Comparison of ENCODE assay signal across 18 mouse cellular contexts in the genomic region with DNA sequence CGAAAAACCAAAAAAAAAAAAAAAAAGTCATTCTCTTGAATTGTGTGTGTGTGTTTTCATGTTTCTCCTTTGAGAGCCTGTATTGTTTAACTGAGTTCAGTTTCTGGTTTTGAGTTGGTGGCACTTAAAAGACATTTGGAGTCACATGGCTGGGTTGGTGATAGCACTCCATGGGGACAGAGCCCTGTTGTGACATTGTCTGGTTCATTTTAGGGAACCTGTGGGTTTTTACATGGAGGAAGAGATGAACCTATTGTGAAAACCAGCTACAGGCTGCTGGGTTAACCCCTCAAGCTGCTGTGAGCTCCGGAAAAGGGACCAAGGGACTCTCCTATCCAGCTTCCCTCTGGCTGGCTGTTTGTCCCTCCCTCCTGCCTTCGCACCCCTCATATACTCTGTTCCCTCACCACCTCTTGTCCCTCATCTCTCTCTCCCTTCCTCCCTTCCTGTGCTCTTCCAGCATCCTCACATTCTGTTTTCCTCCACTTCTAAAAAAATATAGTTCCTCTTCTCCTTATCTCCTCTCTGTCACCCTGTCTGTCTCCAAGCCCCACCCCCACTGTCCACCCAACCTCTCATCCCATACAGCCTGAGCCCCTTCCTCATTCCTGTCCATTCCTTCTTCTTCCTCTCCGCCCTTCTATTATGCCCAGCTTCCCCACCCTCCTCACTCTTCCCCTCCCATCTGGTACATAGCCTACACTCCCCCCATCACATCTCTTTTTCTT. TPM values are rescaled to one million over a fixed set of nuclear protein-coding genes. Genes with fewer than 3 reads are reported as not detected.
DNase-seq lines count a peak whose midpoint lies in the region; ATAC-seq and TF ChIP-seq lines count a peak whose summit lies in the region.
"Had no signal": no experiment of that assay in that cellular context is flagged by ENCODE, and none has a peak within 500 bp of the region (broad histone marks: within the 10 kb centered on the region; RNA-seq: fewer than 3 reads in every experiment).

No protein-coding gene starts in this region.

- no peaks in the 10 kb centered on the region for H3K27me3 ChIP-seq in liver, postnatal 0 days (ENCODE audit: insufficient read depth, low read length)
- no peaks in the 10 kb centered on the region for H3K27me3 ChIP-seq in splenic B cell, adult 2 months (ENCODE audit: control insufficient read depth, insufficient read depth, low read length, poor library complexity, severe bottlenecking)
- H3K27me3 ChIP-seq: limb, embryonic 15.5 days had no signal

- peak; percentile 87 to 98 for ATAC-seq in hematopoietic stem cell, adult 5-6 weeks (replicated peaks in 1 of 2; ENCODE audit: insufficient read depth in 1 of 2, low FRiP score in 2 of 2, low TSS enrichment in 1 of 2, low read depth in 1 of 2, poor library complexity in 2 of 2, severe bottlenecking in 2 of 2)
- peak; percentile 62 for ATAC-seq in liver, postnatal 0 days
- no peak for ATAC-seq in megakaryocyte-erythroid progenitor cell, adult 5-6 weeks (replicated peaks; ENCODE audit: low FRiP score, low TSS enrichment, poor library complexity, severe bottlenecking)
- ATAC-seq: forebrain, postnatal 0 days had no signal

- H3K4me1 ChIP-seq in liver, postnatal 0 days (ENCODE audit: insufficient read depth), result no peaks in the 10 kb centered on the region
- H3K4me1 ChIP-seq: embryonic facial prominence, embryonic 10.5 days; limb, embryonic 15.5 days; midbrain, embryonic 12.5 days had no signal

- 42% methylated on average over 4 of the region's 4 CpGs for WGBS in liver, postnatal 0 days (ENCODE audit: insufficient replicate concordance)

- no peak overlapping the region for H3K27ac ChIP-seq in liver, postnatal 0 days (ENCODE audit: low read depth)
- H3K27ac ChIP-seq: embryonic facial prominence, embryonic 10.5 days; kidney, postnatal 0 days; limb, embryonic 15.5 days; midbrain, embryonic 12.5 days had no signal

- no peak overlapping the region for H3K9ac ChIP-seq in liver, postnatal 0 days (replicated peaks)
- H3K9ac ChIP-seq: forebrain, postnatal 0 days; limb, embryonic 15.5 days; midbrain, embryonic 12.5 days had no signal

- DNase-seq in lung, adult 18-20 months, result peak; percentile 3 to 14
- DNase-seq in lung, postnatal 14 days, result no peak
- no peak for DNase-seq in liver, postnatal 0 days
- DNase-seq in splenic B cell, adult 2 months (ENCODE audit: low read depth, low spot score), result peak; percentile 15
- no peak for DNase-seq in heart, postnatal 14 days
- no peak for DNase-seq in layer of hippocampus, adult 9-10 months (ENCODE audit: low spot score)
- DNase-seq: adrenal gland, postnatal 25 days; cerebellum, postnatal 25 days; forebrain, postnatal 0 days; right cerebral cortex, postnatal 14 days; thymus, postnatal 36 days had no signal

- intact Hi-C loops in heart, postnatal 14 days (cut with DNase I), result no loop called here

- no peak for TF ChIP-seq CTCF in liver, postnatal 0 days (IDR thresholded peaks at IDR 0.05; ENCODE audit: low read depth)

- H3K36me3 ChIP-seq in liver, postnatal 0 days (replicated peaks; ENCODE audit: insufficient read depth, low read length), result no peaks in the 10 kb centered on the region
- no peaks in the 10 kb centered on the region for H3K36me3 ChIP-seq in splenic B cell, adult 2 months (ENCODE audit: control insufficient read depth, insufficient read depth, low read length, poor library complexity, severe bottlenecking)
- H3K36me3 ChIP-seq: embryonic facial prominence, embryonic 10.5 days; limb, embryonic 15.5 days; midbrain, embryonic 12.5 days had no signal

- H3K9me3 ChIP-seq in liver, postnatal 0 days (ENCODE audit: low read length), result no peaks in the 10 kb centered on the region
- H3K9me3 ChIP-seq: embryonic facial prominence, embryonic 10.5 days; limb, embryonic 15.5 days; midbrain, embryonic 12.5 days had no signal

- TF ChIP-seq EP300 in liver, postnatal 0 days (IDR thresholded peaks at IDR 0.05; ENCODE audit: low read depth), result no peak

- H3K4me2 ChIP-seq in liver, postnatal 0 days (ENCODE audit: low read depth, low read length), result no peak overlapping the region
- H3K4me2 ChIP-seq: limb, embryonic 15.5 days; midbrain, embryonic 12.5 days had no signal

- no peak overlapping the region for H3K4me3 ChIP-seq in liver, postnatal 0 days (ENCODE audit: low read depth, low read length)
- H3K4me3 ChIP-seq: embryonic facial prominence, embryonic 10.5 days; erythroblast, embryonic 14.5 days; limb, embryonic 15.5 days; midbrain, embryonic 12.5 days had no signal

RNA-seq across cellular contexts. Expression of a gene that starts 11.6 kb away (rescaled TPM):
- total RNA-seq in hematopoietic stem cell, adult 5-6 weeks (2017), result 88.6 and 110 TPM in 2 replicates
- 9.0 and 9.7 TPM in 2 replicates for polyA plus RNA-seq in liver, postnatal 0 days (2015; fragmentation: Nextera tagmentation; extraction: Ambion mirVana)
- total RNA-seq in heart, postnatal 14 days (2021), result 100 to 1,000 TPM; 143 to 157 TPM
- 49.9 and 52.4 TPM in 2 replicates for total RNA-seq in megakaryocyte-erythroid progenitor cell, adult 5-6 weeks (2014; fragmentation: Nextera tagmentation)
- 70.5 and 76.3 TPM in 2 replicates for total RNA-seq in megakaryocyte-erythroid progenitor cell, adult 5-6 weeks (2017)

Comparison
In these comparisons a context has a peak if more than half of its experiments do, and no peak if none do; other contexts are left out.
1. DNase-seq: peak in lung, adult 18-20 months (2 of 2) and splenic B cell, adult 2 months (single experiment); none in lung, postnatal 14 days (single experiment), liver, postnatal 0 days (single experiment), heart, postnatal 14 days (0 of 2) and layer of hippocampus, adult 9-10 months (single experiment).